Mouse (Mus musculus): ENCODE results near the gene Basp1. TPM values are rescaled to one million over a fixed set of nuclear protein-coding genes. Genes with fewer than 3 reads are reported as not detected.

Gene Basp1
- polyA plus RNA-seq, 1 experiment from 2014 or later, result 216 TPM

GRCm38 (mm10) chr15:25429007-25429406 is 15.4 kb upstream of the Basp1 start:
- H3K9me3 ChIP-seq (ENCODE audit: control insufficient read depth, low read length), result no peaks in the 10 kb centered on the region
- H3K27me3 ChIP-seq (ENCODE audit: control insufficient read depth, insufficient read depth, low read length), result no peaks in the 10 kb centered on the region
- H3K9ac ChIP-seq (replicated peaks; ENCODE audit: low read depth, low read length), result no peak overlapping the region
- H3K4me1 ChIP-seq (ENCODE audit: control insufficient read depth, insufficient read depth, low read length), result no peaks in the 10 kb centered on the region
- WGBS, result 65% methylated on average over 7 of the region's 7 CpGs
- H3K27ac ChIP-seq (ENCODE audit: low read depth, low read length), result no peak overlapping the region
- H3K4me2 ChIP-seq (ENCODE audit: low read depth, low read length), result no peak overlapping the region
- ATAC-seq (ENCODE audit: low read depth), result no peak
- H3K36me3 ChIP-seq (ENCODE audit: control insufficient read depth, insufficient read depth, low read length), result no peaks in the 10 kb centered on the region
- H3K4me3 ChIP-seq (ENCODE audit: low read depth, low read length), result no peak overlapping the region

- no peak overlapping the region for H3K4me3 ChIP-seq (ENCODE audit: low read depth, low read length)
- H3K36me3 ChIP-seq (ENCODE audit: control insufficient read depth, insufficient read depth, low read length), result no peaks in the 10 kb centered on the region
- WGBS, result 56% methylated on average over 7 of the region's 7 CpGs
- no peaks in the 10 kb centered on the region for H3K4me1 ChIP-seq (ENCODE audit: control insufficient read depth, insufficient read depth, low read length)
- no peak for ATAC-seq (ENCODE audit: low read depth)
- H3K9ac ChIP-seq (replicated peaks; ENCODE audit: low read depth, low read length), result no peak overlapping the region
- H3K9me3 ChIP-seq (ENCODE audit: control insufficient read depth, low read length), result no peaks in the 10 kb centered on the region
- H3K4me2 ChIP-seq (ENCODE audit: low read depth, low read length), result no peak overlapping the region
- H3K27ac ChIP-seq (ENCODE audit: low read depth, low read length), result no peak overlapping the region
- no peaks in the 10 kb centered on the region for H3K27me3 ChIP-seq (ENCODE audit: control insufficient read depth, insufficient read depth, low read length)
Measured at GRCm38 (mm10) chr15:25428551-25428950, 15.0 kb upstream of the Basp1 start.

- no peak overlapping the region for H3K4me3 ChIP-seq (ENCODE audit: low read depth, low read length)
- no peak for ATAC-seq (ENCODE audit: low read depth)
- H3K9ac ChIP-seq (replicated peaks; ENCODE audit: low read depth, low read length), result no peak overlapping the region
- 95% methylated on average over 9 of the region's 9 CpGs for WGBS
- no peaks in the 10 kb centered on the region for H3K27me3 ChIP-seq (ENCODE audit: control insufficient read depth, insufficient read depth, low read length)
- no peaks in the 10 kb centered on the region for H3K36me3 ChIP-seq (ENCODE audit: control insufficient read depth, insufficient read depth, low read length)
- H3K4me1 ChIP-seq (ENCODE audit: control insufficient read depth, insufficient read depth, low read length), result peaks cover 4% of the 10 kb centered on the region; the same call in 1 of the 2 replicates
- no peaks in the 10 kb centered on the region for H3K9me3 ChIP-seq (ENCODE audit: control insufficient read depth, low read length)
- no peak overlapping the region for H3K4me2 ChIP-seq (ENCODE audit: low read depth, low read length)
- H3K27ac ChIP-seq (ENCODE audit: low read depth, low read length), result no peak overlapping the region
Measured at GRCm38 (mm10) chr15:25420266-25420665, 6.7 kb upstream of the Basp1 start.

GRCm38 (mm10) chr15:25416367-25416766 is 2.8 kb upstream of the Basp1 start:
- H3K9ac ChIP-seq (replicated peaks; ENCODE audit: low read depth, low read length), result peak overlapping the region; percentile 100
- peak overlapping the region; percentile 81 for H3K4me2 ChIP-seq (ENCODE audit: low read depth, low read length)
- peaks cover 4% of the 10 kb centered on the region; the same call in 1 of the 2 replicates for H3K4me1 ChIP-seq (ENCODE audit: control insufficient read depth, insufficient read depth, low read length)
- H3K36me3 ChIP-seq (ENCODE audit: control insufficient read depth, insufficient read depth, low read length), result no peaks in the 10 kb centered on the region
- H3K27ac ChIP-seq (ENCODE audit: low read depth, low read length), result peak overlapping the region; percentile 49
- ATAC-seq (ENCODE audit: low read depth), result no peak
- no peaks in the 10 kb centered on the region for H3K27me3 ChIP-seq (ENCODE audit: control insufficient read depth, insufficient read depth, low read length)
- no peaks in the 10 kb centered on the region for H3K9me3 ChIP-seq (ENCODE audit: control insufficient read depth, low read length)
- peak overlapping the region; percentile 100 for H3K4me3 ChIP-seq (ENCODE audit: low read depth, low read length)
- 40% methylated on average over 6 of the region's 6 CpGs for WGBS

GRCm38 (mm10) chr15:25415958-25416357 is 2.4 kb upstream of the Basp1 start:
- Histone ChIP-seq H3K4me1 (ENCODE audit: control insufficient read depth, insufficient read depth, low read length) (peaks cover 4% of the 10 kb centered on the region; the same call in 1 of the 2 replicates), H3K4me2 (ENCODE audit: low read depth, low read length) (peak overlapping the region; percentile 81), H3K27me3 (ENCODE audit: control insufficient read depth, insufficient read depth, low read length) (no peaks in the 10 kb centered on the region), H3K36me3 (ENCODE audit: control insufficient read depth, insufficient read depth, low read length) (no peaks in the 10 kb centered on the region), H3K27ac (ENCODE audit: low read depth, low read length) (peak overlapping the region; percentile 49), H3K4me3 (ENCODE audit: low read depth, low read length) (peak overlapping the region; percentile 100), H3K9ac (replicated peaks; ENCODE audit: low read depth, low read length) (peak overlapping the region; percentile 100; the same call in 1 of the 2 replicates), H3K9me3 (ENCODE audit: control insufficient read depth, low read length) (no peaks in the 10 kb centered on the region)
- WGBS, result 29% methylated on average over 4 of the region's 4 CpGs
- ATAC-seq (ENCODE audit: low read depth), result no peak

- H3K4me3 ChIP-seq (ENCODE audit: low read depth, low read length), result peak overlapping the region; percentile 100
- peak overlapping the region; percentile 100 for H3K27ac ChIP-seq (ENCODE audit: low read depth, low read length)
- no peaks in the 10 kb centered on the region for H3K36me3 ChIP-seq (ENCODE audit: control insufficient read depth, insufficient read depth, low read length)
- ATAC-seq (ENCODE audit: low read depth), result peak; percentile 18; the same call in 1 of the 2 replicates
- peak overlapping the region; percentile 100 for H3K9ac ChIP-seq (replicated peaks; ENCODE audit: low read depth, low read length)
- H3K4me2 ChIP-seq (ENCODE audit: low read depth, low read length), result peak overlapping the region; percentile 81
- 0% methylated on average over 14 of the region's 14 CpGs for WGBS
- H3K9me3 ChIP-seq (ENCODE audit: control insufficient read depth, low read length), result no peaks in the 10 kb centered on the region
- no peaks in the 10 kb centered on the region for H3K27me3 ChIP-seq (ENCODE audit: control insufficient read depth, insufficient read depth, low read length)
- peaks cover 9% of the 10 kb centered on the region; the same call in 1 of the 2 replicates for H3K4me1 ChIP-seq (ENCODE audit: control insufficient read depth, insufficient read depth, low read length)
Measured at GRCm38 (mm10) chr15:25414747-25415119, 1.2 kb upstream of the Basp1 start.

- peak overlapping the region; percentile 100 for H3K9ac ChIP-seq (replicated peaks; ENCODE audit: low read depth, low read length)
- H3K27ac ChIP-seq (ENCODE audit: low read depth, low read length), result peak overlapping the region; percentile 100
- peak overlapping the region; percentile 81 for H3K4me2 ChIP-seq (ENCODE audit: low read depth, low read length)
- H3K36me3 ChIP-seq (ENCODE audit: control insufficient read depth, insufficient read depth, low read length), result no peaks in the 10 kb centered on the region
- 0% methylated on average over 34 of the region's 36 CpGs for WGBS
- H3K4me1 ChIP-seq (ENCODE audit: control insufficient read depth, insufficient read depth, low read length), result peaks cover 15% of the 10 kb centered on the region; the same call in 1 of the 2 replicates
- peak; percentile 47 for ATAC-seq (ENCODE audit: low read depth)
- no peaks in the 10 kb centered on the region for H3K9me3 ChIP-seq (ENCODE audit: control insufficient read depth, low read length)
- H3K4me3 ChIP-seq (ENCODE audit: low read depth, low read length), result peak overlapping the region; percentile 100
- H3K27me3 ChIP-seq (ENCODE audit: control insufficient read depth, insufficient read depth, low read length), result no peaks in the 10 kb centered on the region
Measured at GRCm38 (mm10) chr15:25414011-25414746, 615 bp upstream of the Basp1 start.

GRCm38 (mm10) chr15:25412761-25413261 is 753 bp downstream of the Basp1 start:
- WGBS, result under 1% methylated on average over 34 of the region's 35 CpGs
- ATAC-seq (ENCODE audit: low read depth), result peak; percentile 45
- Histone ChIP-seq H3K27ac (ENCODE audit: low read depth, low read length) (peak overlapping the region; percentile 100), H3K27me3 (ENCODE audit: control insufficient read depth, insufficient read depth, low read length) (no peaks in the 10 kb centered on the region), H3K9me3 (ENCODE audit: control insufficient read depth, low read length) (no peaks in the 10 kb centered on the region), H3K4me2 (ENCODE audit: low read depth, low read length) (peak overlapping the region; percentile 81), H3K4me1 (ENCODE audit: control insufficient read depth, insufficient read depth, low read length) (peaks cover 24% of the 10 kb centered on the region), H3K9ac (replicated peaks; ENCODE audit: low read depth, low read length) (peak overlapping the region; percentile 100), H3K4me3 (ENCODE audit: low read depth, low read length) (peak overlapping the region; percentile 100), H3K36me3 (ENCODE audit: control insufficient read depth, insufficient read depth, low read length) (no peaks in the 10 kb centered on the region)

- H3K4me1 ChIP-seq (ENCODE audit: control insufficient read depth, insufficient read depth, low read length), result peaks cover 30% of the 10 kb centered on the region
- H3K27ac ChIP-seq (ENCODE audit: low read depth, low read length), result peak overlapping the region; percentile 100
- no peaks in the 10 kb centered on the region for H3K9me3 ChIP-seq (ENCODE audit: control insufficient read depth, low read length)
- H3K9ac ChIP-seq (replicated peaks; ENCODE audit: low read depth, low read length), result peak overlapping the region; percentile 100
- no peaks in the 10 kb centered on the region for H3K36me3 ChIP-seq (ENCODE audit: control insufficient read depth, insufficient read depth, low read length)
- peak overlapping the region; percentile 100 for H3K4me3 ChIP-seq (ENCODE audit: low read depth, low read length)
- WGBS, result under 1% methylated on average over 25 of the region's 25 CpGs
- ATAC-seq (ENCODE audit: low read depth), result peak; percentile 73
- H3K27me3 ChIP-seq (ENCODE audit: control insufficient read depth, insufficient read depth, low read length), result no peaks in the 10 kb centered on the region
- peak overlapping the region; percentile 81 for H3K4me2 ChIP-seq (ENCODE audit: low read depth, low read length)
Measured at GRCm38 (mm10) chr15:25412171-25412641, 1.4 kb downstream of the Basp1 start.

All from neural tube, embryonic 14.5 days (tissue).